Mouse (Mus musculus) heart, postnatal 36 days (tissue): Measurements from ENCODE around the gene Faap24. TPM values are rescaled to one million over a fixed set of nuclear protein-coding genes. Genes with fewer than 3 reads are reported as not detected.
A peak's percentile ranks its signal among the peaks of the same experiment; 100 is the strongest.

Experiments
- DNase-seq, 2 experiments: peaks; one replicate each; pipeline ENCODE4 v3.0.0; 2021 to 2022
- intact Hi-C: fragments of 180-260 bp; cut with DNase I; formaldehyde crosslinking; loops from one replicate; pipeline ENCODE4 v1.15.1; 2025
- total RNA-seq, 2 experiments: library from RNA; stranded (reverse); gene quantifications; 2 replicates each; pipeline ENCODE4 v1.2.3; 2021

Faap24 gene
- total RNA-seq = 1 to 10 TPM; 1.7 to 1.9 TPM

DNA sequence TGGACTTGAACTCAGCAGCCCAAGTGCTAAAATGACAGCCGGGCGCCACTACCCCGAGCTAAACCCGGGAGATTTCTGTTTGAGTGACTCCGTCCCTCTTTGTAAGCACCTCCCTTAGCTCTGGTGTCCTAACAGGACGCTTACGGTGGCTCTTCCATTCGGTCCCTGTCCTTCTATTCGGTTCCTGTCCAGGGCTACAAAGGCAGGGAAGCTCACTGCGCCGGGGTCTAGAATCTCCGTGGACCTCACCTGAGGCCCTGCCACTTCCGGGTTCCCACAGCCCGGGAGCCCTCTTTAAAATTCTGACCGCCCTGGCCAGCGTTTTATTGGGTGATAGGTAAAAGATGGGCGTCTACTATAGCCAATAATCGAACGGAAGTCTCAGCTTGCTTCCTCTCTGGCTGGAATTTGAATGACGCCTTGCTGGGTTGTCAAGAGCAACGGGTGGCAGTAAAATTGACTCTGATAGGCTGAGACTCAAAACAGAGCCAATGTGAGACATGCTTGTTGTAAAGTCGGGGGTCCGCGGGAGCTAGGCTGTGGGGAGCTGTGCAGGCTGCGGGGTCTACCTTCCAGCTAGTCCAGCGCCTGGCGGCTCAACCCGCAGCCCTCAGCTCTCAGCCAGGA is at the start of gene Faap24, which contains the start of gene Cep89:
TSS of gene Faap24 (minus strand) at position 295 of the 627 bp plus-strand sequence.
TSS of gene Cep89 (plus strand) at position 494 of the 627 bp plus-strand sequence.
- intact Hi-C loops = loop anchor here (5.0 to 10.0 kb wide), 4 partner anchors 79 to 1012 kb away; partner anchors contain the start of genes Ankrd27, Gpatch1, Pdcd5 and Rgs9bp
- DNase-seq = peak; percentile 92 to 96

DNA sequence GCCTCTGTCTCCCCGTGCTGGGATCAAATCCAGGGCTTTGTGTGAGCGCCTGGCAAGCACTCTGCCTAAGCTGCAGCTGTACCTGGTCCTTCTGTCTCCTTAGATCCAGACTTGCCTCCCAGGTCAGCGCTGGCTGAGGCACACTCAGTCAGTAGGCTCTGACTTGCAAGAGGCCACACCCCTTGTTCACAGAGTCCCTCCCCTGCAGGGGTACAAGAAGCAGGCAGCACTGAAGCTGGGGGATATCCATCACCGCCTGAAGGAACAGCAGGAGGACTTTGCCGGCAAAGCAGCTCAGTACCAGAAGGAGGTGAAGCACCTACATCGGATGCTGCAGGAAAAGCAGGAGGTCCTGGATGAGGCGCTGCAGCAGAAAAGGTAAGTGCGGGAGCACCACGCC is 38.6 kb upstream of the Faap24 start:
- intact Hi-C loops = loop anchor here (10.0 kb wide), 1 partner anchor 60 kb away; no protein-coding TSS in a partner anchor
- no peak for DNase-seq

DNA sequence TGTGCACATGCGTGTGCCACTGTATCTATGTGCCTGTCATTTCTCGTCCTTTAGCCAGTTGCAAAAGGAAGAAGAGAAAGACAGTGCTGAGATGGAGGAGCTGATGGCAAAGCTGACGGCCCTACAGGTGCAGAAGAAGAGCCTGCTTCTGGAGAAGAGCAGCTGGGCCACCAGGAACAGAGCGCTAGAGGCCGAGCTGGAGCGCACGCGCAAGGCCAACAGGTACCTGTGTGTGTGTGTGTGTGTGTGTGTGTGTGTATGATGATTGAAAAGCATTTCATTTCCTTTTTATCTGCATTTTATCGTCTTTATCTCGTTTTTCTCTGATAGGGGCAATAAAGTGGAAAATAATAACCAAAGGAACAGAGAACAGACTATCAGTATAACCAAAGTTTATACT is 31.5 kb upstream of the Faap24 start:
- DNase-seq = no peak
- intact Hi-C loops = no loop called here

DNA sequence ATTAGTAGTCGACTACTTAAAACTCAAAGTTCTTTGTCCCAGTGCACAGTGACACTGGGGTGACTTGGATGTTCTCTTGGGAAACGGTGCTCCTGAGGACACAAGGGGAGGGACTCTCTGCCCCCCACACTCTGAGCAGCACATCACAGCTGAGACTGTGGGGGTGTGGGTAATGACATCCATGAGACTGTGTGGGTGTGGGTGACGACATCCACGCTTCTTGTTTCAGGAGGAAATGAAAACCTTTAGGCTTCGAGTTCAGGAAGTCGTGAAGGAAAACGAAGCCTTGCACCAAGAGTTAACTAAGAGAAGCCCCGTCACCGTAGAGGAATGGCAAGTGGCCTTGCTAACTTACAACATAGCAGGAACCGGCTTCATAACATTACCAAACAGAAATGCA is 26.4 kb upstream of the Faap24 start:
- intact Hi-C loops = no loop called here

DNA sequence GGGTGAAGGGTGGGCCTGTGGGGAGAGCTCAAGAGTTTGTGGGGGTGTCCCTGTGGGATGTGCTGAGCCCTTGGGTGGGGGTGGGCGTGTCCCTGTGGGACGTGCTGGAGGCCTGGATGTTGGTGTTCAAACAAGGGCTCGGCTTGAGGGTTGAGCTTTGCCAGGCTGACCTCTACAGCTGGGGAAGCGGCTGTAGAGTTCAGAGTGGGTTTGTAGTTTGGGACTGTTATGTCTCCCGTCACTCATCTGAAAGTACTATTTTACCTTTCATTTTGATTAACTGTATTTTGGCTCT is 20.0 kb upstream of the Faap24 start:
- no peak for DNase-seq
- intact Hi-C loops = no loop called here

More for the DNA sequence above, 26.4 kb upstream of the Faap24 start:
- DNase-seq = no peak

DNA sequence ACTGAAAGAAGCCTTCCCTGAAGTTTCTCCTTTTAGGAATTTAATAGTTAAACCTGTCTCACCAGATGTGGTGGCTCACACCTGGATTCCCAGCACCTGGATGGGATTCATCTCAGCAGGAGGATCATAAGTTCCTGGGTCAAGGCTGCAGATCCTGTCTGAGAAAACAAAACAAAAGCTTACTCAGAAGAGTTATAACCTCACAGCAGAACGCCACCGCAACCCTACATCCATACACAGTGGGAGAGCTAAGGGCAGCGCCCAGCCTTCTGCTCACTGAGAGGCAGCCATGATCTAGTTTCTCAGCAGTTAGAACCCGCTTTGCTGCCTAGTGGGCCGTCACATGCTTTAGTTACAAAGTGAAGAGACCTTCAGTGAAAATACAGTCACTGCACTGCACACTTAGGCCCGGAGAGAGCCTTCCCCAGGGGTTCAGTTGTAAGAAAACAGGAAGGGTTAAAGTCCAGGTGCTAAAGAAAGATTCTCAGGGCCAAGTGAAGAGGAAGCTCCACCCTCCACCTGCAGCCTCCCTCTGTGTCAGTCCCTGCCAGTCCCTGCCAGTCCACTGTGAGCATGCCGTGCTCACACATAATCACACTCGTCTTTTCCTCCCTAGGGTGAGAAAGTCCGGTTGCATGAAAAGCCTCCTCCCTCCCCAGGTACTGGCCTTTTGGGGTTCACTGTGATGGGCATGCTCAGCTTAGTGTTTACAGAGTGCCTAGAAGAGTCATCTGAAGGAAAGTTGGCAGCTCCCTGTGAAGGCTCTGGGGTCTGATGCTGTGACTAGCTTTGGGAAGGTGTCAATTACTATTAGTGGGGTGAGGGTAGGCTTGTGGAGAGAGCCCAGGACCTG is 19.4 kb upstream of the Faap24 start:
- intact Hi-C loops = no loop called here
- DNase-seq = no peak

DNA sequence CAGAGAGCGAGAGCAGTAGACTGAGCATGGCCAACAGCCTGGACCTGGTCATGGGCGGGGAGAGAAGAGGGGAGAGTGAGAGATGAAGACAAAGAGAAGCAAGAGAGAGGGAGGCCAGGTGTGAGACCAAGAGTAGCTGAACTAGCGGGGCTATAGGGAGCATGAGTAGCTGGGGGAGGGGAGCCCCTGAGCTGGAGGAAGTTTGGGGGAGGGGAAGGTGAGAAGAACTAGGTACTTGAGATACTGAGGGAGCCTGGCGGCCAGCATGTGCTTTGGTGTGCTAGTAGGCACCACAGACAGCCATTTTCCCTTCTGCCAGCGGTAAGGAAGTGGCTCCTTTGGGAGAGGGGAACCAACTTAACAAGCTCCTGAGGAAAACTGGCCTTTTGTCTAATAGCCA is 18.6 kb upstream of the Faap24 start:
- no peak for DNase-seq
- intact Hi-C loops = no loop called here

DNA sequence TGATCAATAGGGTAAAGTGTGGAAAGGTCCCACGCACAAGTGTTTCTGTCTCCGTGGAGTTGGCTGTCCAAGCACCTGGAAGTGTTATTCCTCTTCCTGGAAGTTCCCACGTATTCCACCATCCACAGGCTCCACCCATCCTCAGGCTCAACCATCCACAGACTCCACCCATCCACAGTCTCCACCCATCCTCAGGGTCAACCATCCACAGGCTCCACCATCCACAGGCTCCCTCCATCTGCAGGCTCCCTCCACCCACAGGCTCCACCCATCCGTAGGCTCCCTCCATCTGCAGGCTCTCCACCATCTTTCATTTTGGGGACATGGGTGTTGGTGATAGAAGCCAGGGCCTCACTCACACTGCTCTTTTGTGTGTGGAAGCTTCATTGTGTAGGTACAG is 4.5 kb upstream of the Faap24 start:
- no peak for DNase-seq
- intact Hi-C loops = no loop called here

DNA sequence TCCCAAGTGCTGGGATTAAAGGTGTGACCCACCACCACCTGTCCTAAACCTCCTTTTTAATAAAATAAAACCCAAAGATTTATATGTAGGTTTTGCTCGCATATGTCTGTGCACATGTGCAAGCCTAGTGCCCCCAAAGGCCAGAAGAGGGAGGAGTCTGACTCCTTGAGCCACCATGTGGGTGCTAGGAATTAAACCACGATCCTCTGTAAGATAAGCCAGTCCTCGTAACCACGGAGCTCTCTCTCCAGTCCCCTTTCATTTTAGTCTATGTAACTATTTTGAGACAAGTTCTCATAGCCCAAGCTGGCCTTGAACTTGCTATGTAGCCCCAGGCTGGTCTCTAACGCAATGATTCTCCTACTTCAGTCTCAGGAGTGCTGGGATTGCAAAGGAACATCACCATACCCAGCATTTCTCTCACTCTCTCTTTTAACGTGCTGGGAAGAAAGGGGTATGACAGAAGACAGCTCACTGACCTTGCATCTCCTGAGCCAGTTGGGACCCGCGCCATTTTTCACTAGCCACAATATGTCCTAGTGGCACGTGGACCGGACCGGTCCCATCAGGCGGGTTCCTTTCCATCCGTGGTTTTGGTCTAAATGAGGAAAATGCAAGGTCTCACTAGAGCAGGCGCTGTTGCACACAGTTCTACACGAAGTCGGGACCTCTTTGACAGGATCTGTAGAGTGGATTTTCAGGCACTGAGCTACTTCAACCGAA is 741 bp downstream of the Faap24 start:
- no peak for DNase-seq
- intact Hi-C loops = loop anchor here (5.0 to 10.0 kb wide), 4 partner anchors 79 to 1011 kb away; partner anchors contain the start of genes Ankrd27, Gpatch1, Pdcd5 and Rgs9bp

DNA sequence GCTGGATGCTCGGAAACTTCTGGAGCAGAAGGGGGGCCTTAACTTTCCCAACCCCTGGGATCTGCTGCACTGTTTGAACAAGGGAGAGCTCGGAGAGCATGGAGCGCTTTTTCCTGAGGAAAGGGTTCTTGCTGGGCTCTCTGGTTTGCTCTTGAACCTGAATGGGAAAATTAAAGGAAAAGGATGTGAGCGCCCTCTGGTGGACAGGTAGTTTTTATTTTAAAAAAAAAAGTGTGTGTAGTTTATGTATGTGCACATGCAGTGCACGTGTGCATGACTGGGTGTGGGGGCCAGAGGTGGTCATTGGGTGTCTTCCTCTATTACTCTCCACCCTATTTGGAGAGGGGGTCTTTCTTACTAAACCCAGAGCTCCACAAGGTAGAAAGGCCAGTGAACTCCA is 3.7 kb downstream of the Faap24 start:
- DNase-seq = peak; percentile 12 to 33
- intact Hi-C loops = loop anchor here (1.0 to 10.0 kb wide), 5 partner anchors 60 to 1008 kb away; partner anchors contain the start of genes Ankrd27, Pdcd5 and Rgs9bp

DNA sequence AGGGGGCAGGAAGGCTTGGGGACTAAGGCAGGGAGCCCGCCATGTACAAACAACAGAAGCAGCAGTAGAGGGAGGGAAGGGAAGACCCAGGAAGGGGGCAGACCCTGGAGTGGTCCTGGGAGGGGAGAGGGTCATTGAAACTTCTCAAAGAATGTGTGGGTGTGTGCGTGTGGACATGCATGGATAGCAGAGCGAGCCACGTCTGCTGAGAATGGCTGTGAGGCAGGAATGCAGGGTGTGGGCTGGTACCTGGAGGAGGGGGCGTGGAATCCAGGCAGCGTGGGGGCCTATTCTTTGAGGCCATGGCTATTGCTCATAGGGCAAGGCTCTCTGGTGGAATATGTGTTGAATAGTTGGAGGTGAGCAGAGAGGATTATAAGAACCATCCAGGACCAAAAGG is 7.9 kb downstream of the Faap24 start:
- no peak for DNase-seq
- intact Hi-C loops = no loop called here

DNA sequence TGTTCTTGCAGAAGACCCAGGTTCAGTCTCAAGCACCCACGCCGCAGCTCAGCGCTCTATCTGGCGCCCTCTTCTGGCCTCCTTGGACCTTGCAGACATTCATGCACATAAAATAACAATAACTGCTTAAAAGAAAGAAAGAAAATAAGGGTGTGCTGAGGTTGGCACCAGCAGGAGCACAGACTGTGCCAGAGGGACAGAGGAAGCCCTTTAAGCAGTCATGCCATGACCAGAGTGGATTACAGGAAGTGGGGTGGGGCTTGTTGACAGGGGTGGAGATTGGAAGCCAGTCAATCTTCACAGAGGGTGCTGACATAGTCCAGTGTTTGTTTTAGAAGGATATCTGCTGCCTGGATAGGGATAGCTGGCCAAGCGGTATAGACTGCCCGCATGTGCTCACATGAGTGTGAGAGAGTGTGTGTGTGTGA is 10.1 kb downstream of the Faap24 start:
- peak in 1 of 2 experiments; percentile 15 for DNase-seq

DNA sequence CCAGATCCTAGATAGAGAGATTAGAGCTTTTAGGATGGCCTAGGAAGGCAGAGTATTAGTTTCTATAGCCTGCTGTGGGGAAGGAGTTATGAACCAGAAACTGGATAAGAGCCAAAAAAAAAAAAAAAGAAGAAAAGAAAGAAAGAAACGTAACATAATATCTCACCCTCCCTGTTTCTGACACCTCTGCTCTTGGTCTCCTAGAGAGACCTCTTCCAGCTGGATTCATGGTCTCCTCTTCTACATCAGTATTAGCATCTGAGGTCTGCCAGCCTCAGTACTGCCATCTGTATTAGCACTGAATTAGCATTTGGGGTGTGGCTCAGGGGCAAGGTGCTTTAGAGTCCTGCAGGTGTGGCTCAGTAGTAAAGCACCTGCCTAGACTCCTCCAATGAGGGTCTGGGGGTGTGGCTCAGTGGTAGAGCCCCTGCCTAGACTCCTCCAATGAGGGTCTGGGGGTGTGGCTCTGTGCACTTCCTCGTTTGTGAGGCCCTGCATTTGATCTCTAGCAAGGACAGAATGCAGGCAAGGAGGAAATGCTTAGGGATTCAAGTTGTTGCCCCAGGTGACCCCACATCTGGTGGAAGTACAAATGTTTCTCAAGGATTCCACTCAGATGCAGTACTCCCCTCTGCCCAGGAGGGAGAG is 13.8 kb downstream of the Faap24 start:
- DNase-seq = no peak
- intact Hi-C loops = no loop called here

More for the DNA sequence above, 10.1 kb downstream of the Faap24 start:
- intact Hi-C loops = no loop called here

DNA sequence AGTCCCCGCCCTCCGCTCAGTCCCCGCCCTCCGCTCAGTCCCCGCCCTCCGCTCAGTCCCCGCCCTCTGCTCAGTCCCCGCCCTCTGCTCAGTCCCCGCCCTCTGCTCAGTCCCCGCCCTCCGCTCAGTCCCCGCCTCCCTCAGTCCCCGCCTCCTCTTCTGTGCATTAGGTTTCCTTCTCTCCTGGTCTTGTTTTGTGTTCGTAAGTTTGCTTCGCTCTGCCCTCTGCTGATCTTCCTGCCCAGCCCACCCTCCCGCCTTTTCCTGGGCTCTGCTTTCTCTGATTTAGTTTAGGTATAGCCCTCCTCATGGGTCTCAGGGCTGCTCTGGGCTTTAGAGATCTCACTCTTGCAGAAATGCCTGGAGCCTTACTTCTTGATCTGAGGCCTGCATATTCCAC is 14.8 kb downstream of the Faap24 start:
- intact Hi-C loops = no loop called here

DNA sequence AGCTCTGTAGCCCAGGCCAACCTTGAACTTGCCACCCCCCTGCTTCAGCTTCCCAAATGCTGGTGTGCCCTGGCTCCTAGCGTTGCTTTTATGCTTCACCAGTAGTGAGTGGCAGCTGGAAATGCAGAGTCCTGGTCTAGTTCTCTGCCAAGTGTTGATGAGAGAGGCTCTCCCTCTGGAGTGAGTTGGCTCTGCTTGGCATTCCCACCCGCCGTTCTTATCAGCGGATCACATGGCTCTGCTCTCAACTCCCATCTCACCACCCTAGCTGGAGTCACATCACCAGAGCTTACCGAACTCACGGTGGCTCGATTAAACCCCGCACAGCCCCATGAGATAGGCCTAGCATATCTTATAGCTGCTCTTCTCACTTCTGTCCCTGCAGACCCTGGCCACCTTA is 16.3 kb downstream of the Faap24 start:
- DNase-seq = peak in 1 of 2 experiments; percentile 14
- intact Hi-C loops = no loop called here

More for the DNA sequence above, 14.8 kb downstream of the Faap24 start:
- DNase-seq = no peak

DNA sequence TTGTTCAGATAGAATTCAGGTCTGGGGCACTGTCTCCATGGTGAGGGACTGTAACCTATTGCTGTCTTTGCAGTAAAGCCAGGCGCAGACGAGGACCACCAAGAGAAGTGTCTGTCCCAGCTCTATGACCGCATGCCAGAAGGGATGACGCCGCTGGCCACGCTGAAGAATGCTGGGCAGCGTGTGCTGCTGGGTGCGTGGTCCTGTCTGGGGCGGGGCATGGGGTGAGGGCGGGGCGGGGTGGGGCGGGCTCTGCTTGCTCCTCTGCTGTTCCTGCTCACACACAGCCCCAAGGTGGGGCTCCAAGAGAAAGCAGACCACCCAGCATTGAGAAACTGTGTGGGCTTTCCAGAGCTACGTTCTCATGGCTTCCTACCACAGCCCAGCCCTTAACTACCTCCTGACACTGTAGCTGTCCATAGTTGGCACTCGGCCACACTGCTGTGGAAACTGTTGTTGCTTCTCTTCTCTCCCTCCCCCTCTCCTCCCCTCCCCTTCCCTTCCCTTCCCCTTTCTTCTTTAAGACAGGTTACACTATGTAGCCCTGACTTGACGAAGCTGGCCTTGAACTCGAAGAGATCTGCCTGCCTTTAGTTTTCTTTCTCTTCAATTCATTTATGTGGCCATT is 17.0 kb downstream of the Faap24 start:
- intact Hi-C loops = loop anchor here (10.0 kb wide), 1 partner anchor 55 kb away; no protein-coding TSS in a partner anchor
- DNase-seq = no peak

DNA sequence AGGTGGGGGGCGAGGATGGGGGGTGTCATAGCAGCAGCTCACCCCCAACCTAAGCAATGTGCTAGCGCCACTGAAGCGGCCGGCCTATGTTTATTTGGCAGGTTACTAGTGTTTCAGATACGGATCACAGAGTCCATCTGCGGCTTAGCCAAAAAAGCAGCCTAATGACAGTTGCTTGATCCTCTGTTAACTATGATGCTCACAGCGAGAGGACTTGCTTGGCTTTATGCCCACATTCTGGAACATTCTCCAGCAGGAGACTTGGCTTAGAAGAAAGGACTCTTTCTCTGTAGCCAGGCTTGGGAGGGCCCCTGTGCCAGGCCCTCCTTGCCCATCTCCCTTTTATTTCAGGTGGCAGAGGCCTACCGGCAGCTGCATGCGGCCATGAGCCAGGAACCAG is 20.0 kb downstream of the Faap24 start:
- intact Hi-C loops = loop anchor here (10.0 kb wide), 1 partner anchor 58 kb away; no protein-coding TSS in a partner anchor
- no peak for DNase-seq

DNA sequence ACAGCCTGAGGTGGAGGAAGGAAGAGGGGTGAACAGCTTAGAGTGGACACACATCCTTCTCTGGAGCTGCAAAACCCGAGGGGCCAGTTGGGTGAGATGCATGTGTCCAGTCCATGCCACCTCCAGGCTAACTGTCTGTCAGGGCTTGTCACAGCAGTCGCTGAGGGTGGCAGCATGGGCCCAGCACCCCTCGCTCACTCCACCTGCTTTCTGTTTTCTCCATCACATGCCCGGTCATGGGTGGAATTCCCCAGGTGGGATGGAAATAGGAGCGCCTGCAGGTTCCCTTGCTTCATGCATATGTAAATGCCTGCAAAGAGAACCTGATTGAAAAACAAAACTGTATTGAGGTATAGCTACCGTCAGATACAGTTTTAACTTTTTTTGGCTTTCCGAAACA is 22.4 kb downstream of the Faap24 start:
- intact Hi-C loops = loop anchor here (10.0 kb wide), 1 partner anchor 61 kb away; no protein-coding TSS in a partner anchor
- no peak for DNase-seq

DNA sequence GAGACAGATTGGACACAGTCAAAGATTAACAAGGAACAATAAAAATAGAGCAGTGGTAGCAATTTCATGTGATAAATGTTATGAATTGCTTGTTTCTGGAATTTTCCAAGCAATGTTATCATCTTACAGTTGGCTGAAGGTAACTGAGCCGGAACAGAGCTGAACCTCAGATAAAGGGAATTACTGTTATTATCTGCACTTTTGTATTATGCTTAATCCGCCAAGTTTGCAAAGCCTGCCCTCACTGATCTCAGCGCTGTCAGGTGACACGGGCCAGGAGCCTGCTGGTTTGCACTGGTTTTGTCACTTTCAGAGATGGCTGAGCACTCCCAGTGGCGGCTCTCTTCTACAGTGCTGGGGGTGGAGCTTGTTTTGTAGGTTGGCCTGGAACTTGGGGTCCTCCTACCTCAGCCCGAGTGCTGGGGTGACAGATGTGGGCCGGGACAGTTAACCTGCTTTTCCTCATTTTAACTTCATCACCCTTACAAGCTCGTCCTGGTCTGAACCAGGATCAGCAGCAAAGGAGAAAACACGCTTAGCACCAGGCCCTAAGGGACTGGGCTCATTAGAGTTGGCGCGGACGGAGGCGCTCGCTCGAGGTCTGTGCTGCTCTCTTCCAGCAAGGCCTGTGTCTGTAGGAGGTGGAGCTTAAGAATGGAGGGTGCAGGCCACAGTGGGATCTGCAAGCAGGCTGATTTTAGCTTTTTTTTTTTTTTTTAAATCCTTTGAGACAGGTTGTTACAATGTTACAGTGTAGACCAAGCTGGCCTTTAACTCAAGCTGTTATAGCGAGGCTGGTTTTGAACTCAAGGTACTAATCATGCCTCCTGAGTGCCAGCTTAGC is 23.3 kb downstream of the Faap24 start:
- intact Hi-C loops = loop anchor here (10.0 kb wide), 1 partner anchor 61 kb away; no protein-coding TSS in a partner anchor
- DNase-seq = no peak
